Mouse (Mus musculus): ENCODE measurements around the gene Gpr87. TPM values are rescaled to one million over a fixed set of nuclear protein-coding genes. Genes with fewer than 3 reads are reported as not detected.

Gpr87 gene
- polyA plus RNA-seq, 1 experiment = not detected

DNA sequence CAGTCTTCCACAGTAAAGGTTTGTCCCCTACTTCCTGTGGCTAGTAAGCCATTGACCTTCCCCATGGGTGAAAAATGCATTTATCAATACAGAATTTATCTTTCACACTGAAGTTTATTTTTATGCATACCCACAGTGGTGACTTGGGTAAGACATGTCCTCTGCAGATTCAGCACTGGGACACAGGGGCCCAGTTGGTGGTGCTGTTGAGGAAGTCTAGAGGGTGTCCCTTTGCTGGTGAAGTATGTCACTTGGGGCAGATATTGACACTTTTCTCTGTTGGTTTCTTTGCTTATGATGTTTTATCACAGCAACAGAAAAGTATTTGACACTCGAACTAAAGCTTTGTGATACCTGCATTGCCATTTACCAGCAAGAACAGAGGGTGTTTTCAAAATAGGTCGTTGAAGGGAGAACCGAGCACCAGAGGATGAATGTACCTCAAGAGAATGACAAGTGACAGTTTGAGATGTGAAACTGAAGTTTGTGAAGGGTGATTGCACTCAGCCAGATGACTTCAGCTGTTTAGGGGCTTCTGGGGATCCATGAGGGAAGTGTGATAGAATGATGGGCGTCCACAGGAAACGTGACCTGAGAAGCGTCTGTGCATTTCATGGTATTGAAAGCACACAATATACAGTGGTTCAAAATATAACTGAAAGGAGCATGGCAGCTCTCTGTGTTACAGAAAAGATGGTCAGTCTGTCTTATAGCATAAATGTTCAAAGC, 20.3 kb downstream of the Gpr87 start:
- Histone ChIP-seq H3K36me3 (ENCODE audit: control insufficient read depth, insufficient read depth) (no peaks in the 10 kb centered on the region), H3K4me3 (ENCODE audit: insufficient read depth, poor library complexity, severe bottlenecking) (no peak overlapping the region), H3ac (ENCODE audit: control insufficient read depth, insufficient read length, low read depth) (no peak overlapping the region), H3K27me3 (ENCODE audit: control insufficient read depth, insufficient read depth, insufficient read length) (no peaks in the 10 kb centered on the region), H3K79me3 (ENCODE audit: low read depth) (no peaks in the 10 kb centered on the region), H3K79me2 (ENCODE audit: control insufficient read depth, insufficient read depth) (no peaks in the 10 kb centered on the region)
- TF ChIP-seq CEBPB (IDR thresholded peaks at IDR 0.05; ENCODE audit: low read depth) = no peak
- no peak for TF ChIP-seq MYOG (IDR thresholded peaks at IDR 0.05; ENCODE audit: control insufficient read depth, extremely low read depth, insufficient read length)
- no peak for TF ChIP-seq MAX (IDR thresholded peaks at IDR 0.05)
- no peak for TF ChIP-seq CTCF (IDR thresholded peaks at IDR 0.05; ENCODE audit: control insufficient read depth, insufficient read depth, insufficient read length)
- no peak for TF ChIP-seq USF1 (IDR thresholded peaks at IDR 0.05; ENCODE audit: low read depth)
- no peak for TF ChIP-seq MYOD1 (IDR thresholded peaks at IDR 0.05; ENCODE audit: control insufficient read depth, insufficient read length, low read depth)
- TF ChIP-seq FOSL1 (IDR thresholded peaks at IDR 0.05; ENCODE audit: insufficient read depth, low read length, poor library complexity, severe bottlenecking) = no peak

DNA sequence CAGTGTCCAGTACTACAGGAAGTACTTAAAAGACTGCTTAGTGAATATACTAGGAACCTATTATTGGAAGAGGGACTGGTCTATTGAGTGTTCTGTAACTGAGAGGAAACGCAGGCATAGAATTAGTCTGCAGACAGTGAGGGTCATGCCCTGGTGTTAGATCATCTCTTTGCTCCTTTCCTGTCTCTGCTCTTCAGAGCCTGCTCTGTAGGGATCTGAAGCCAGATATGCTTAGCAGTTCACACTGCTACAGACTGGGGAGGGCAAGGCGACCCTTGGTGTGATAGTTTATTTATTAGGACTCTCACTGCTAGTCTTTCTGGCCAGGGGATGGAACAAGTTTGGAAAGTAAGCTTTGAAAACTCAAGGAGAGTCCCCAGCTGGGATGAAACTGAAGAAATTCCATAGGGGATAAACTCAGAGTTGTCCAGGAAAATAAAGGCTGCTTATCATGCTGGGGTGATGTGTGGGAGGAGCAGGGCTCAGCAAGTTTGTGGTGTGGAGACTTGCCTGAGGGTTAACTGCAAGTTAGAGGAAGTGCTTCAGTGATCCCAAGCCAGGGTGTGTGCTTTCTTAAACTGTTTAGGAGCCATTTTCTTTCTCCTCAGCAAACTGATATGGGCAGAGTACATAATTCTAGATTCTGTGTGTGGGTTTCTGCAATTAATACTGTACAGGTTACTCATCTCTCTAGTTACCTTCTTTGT, 24.8 kb downstream of the Gpr87 start:
- H3K79me3 ChIP-seq (ENCODE audit: low read depth) = no peaks in the 10 kb centered on the region
- H3ac ChIP-seq (ENCODE audit: control insufficient read depth, insufficient read length, low read depth) = no peak overlapping the region
- H3K79me2 ChIP-seq (ENCODE audit: control insufficient read depth, insufficient read depth) = no peaks in the 10 kb centered on the region
- no peaks in the 10 kb centered on the region for H3K27me3 ChIP-seq (ENCODE audit: control insufficient read depth, insufficient read depth, insufficient read length)
- H3K4me3 ChIP-seq (ENCODE audit: insufficient read depth, poor library complexity, severe bottlenecking) = no peak overlapping the region
- TF ChIP-seq USF1 (IDR thresholded peaks at IDR 0.05; ENCODE audit: low read depth) = no peak
- TF ChIP-seq MAX (IDR thresholded peaks at IDR 0.05) = no peak
- H3K36me3 ChIP-seq (ENCODE audit: control insufficient read depth, insufficient read depth) = no peaks in the 10 kb centered on the region

DNA sequence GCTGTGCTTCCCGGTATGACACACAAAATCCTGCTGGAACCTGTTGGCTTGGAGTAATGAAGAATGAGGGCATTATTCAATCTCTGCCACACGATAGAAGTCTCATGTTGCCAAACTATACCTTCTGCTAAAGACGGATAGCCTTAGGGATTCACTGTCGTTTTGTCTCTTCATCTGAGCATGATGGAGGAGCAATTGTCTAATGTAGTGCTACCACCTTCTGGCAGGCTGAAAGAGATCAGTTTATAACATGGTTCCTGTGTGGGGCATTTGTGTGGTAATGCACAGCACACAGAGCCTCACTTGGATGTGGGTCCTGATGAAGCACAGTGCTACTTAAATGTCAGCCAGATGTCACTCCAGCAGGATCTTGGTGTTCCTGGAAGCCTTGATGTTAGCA, 25.7 kb downstream of the Gpr87 start:
- Histone ChIP-seq H3K27me3 (ENCODE audit: control insufficient read depth, insufficient read depth, insufficient read length) (no peaks in the 10 kb centered on the region), H3K36me3 (ENCODE audit: control insufficient read depth, insufficient read depth) (no peaks in the 10 kb centered on the region), H3ac (ENCODE audit: control insufficient read depth, insufficient read length, low read depth) (no peak overlapping the region), H3K79me3 (ENCODE audit: low read depth) (no peaks in the 10 kb centered on the region), H3K4me3 (ENCODE audit: insufficient read depth, poor library complexity, severe bottlenecking) (no peak overlapping the region), H3K79me2 (ENCODE audit: control insufficient read depth, insufficient read depth) (no peaks in the 10 kb centered on the region)
- TF ChIP-seq CTCF (IDR thresholded peaks at IDR 0.05; ENCODE audit: control insufficient read depth, insufficient read depth, insufficient read length) (no peak), FOSL1 (IDR thresholded peaks at IDR 0.05; ENCODE audit: insufficient read depth, low read length, poor library complexity, severe bottlenecking) (no peak), MYOD1 (IDR thresholded peaks at IDR 0.05; ENCODE audit: control insufficient read depth, insufficient read length, low read depth) (no peak), MAX (IDR thresholded peaks at IDR 0.05) (no peak), MYOG (IDR thresholded peaks at IDR 0.05; ENCODE audit: control insufficient read depth, extremely low read depth, insufficient read length) (no peak), USF1 (IDR thresholded peaks at IDR 0.05; ENCODE audit: low read depth) (no peak), CEBPB (IDR thresholded peaks at IDR 0.05; ENCODE audit: low read depth) (no peak)

GRCm38 (mm10) chr3:59168476-59168875, 26.4 kb downstream of the Gpr87 start:
- TF ChIP-seq MYOG (IDR thresholded peaks at IDR 0.05; ENCODE audit: control insufficient read depth, extremely low read depth, insufficient read length) (no peak), FOSL1 (IDR thresholded peaks at IDR 0.05; ENCODE audit: insufficient read depth, low read length, poor library complexity, severe bottlenecking) (no peak)
- no peaks in the 10 kb centered on the region for H3K79me2 ChIP-seq (ENCODE audit: control insufficient read depth, insufficient read depth)
- H3K79me3 ChIP-seq (ENCODE audit: low read depth) = no peaks in the 10 kb centered on the region
- H3ac ChIP-seq (ENCODE audit: control insufficient read depth, insufficient read length, low read depth) = no peak overlapping the region
- H3K36me3 ChIP-seq (ENCODE audit: control insufficient read depth, insufficient read depth) = no peaks in the 10 kb centered on the region
- H3K4me3 ChIP-seq (ENCODE audit: insufficient read depth, poor library complexity, severe bottlenecking) = no peak overlapping the region
- no peaks in the 10 kb centered on the region for H3K27me3 ChIP-seq (ENCODE audit: control insufficient read depth, insufficient read depth, insufficient read length)

- Histone ChIP-seq H3K79me3 (ENCODE audit: low read depth) (no peaks in the 10 kb centered on the region), H3K4me3 (ENCODE audit: insufficient read depth, poor library complexity, severe bottlenecking) (no peak overlapping the region), H3ac (ENCODE audit: control insufficient read depth, insufficient read length, low read depth) (no peak overlapping the region), H3K27me3 (ENCODE audit: control insufficient read depth, insufficient read depth, insufficient read length) (no peaks in the 10 kb centered on the region), H3K79me2 (ENCODE audit: control insufficient read depth, insufficient read depth) (no peaks in the 10 kb centered on the region), H3K36me3 (ENCODE audit: control insufficient read depth, insufficient read depth) (no peaks in the 10 kb centered on the region)
- TF ChIP-seq CEBPB (IDR thresholded peaks at IDR 0.05; ENCODE audit: low read depth) = no peak
- TF ChIP-seq MYOG (IDR thresholded peaks at IDR 0.05; ENCODE audit: control insufficient read depth, extremely low read depth, insufficient read length) = no peak
- TF ChIP-seq MYOD1 (IDR thresholded peaks at IDR 0.05; ENCODE audit: control insufficient read depth, insufficient read length, low read depth) = no peak
- TF ChIP-seq USF1 (IDR thresholded peaks at IDR 0.05; ENCODE audit: low read depth) = no peak
Observed at GRCm38 (mm10) chr3:59167417-59168054, 27.4 kb downstream of the Gpr87 start.

GRCm38 (mm10) chr3:59160465-59160864, 34.4 kb downstream of the Gpr87 start:
- no peak for TF ChIP-seq CTCF (IDR thresholded peaks at IDR 0.05; ENCODE audit: control insufficient read depth, insufficient read depth, insufficient read length)
- no peak for TF ChIP-seq MAX (IDR thresholded peaks at IDR 0.05)
- TF ChIP-seq MYOD1 (IDR thresholded peaks at IDR 0.05; ENCODE audit: control insufficient read depth, insufficient read length, low read depth) = no peak
- no peak for TF ChIP-seq CEBPB (IDR thresholded peaks at IDR 0.05; ENCODE audit: low read depth)
- TF ChIP-seq USF1 (IDR thresholded peaks at IDR 0.05; ENCODE audit: low read depth) = no peak
- TF ChIP-seq MYOG (IDR thresholded peaks at IDR 0.05; ENCODE audit: control insufficient read depth, extremely low read depth, insufficient read length) = no peak
- TF ChIP-seq FOSL1 (IDR thresholded peaks at IDR 0.05; ENCODE audit: insufficient read depth, low read length, poor library complexity, severe bottlenecking) = no peak

More at GRCm38 (mm10) chr3:59160465-59160864, 34.4 kb downstream of the Gpr87 start:
- Histone ChIP-seq H3K4me3 (ENCODE audit: insufficient read depth, poor library complexity, severe bottlenecking) (no peak overlapping the region), H3K79me2 (ENCODE audit: control insufficient read depth, insufficient read depth) (no peaks in the 10 kb centered on the region), H3ac (ENCODE audit: control insufficient read depth, insufficient read length, low read depth) (no peak overlapping the region), H3K27me3 (ENCODE audit: control insufficient read depth, insufficient read depth, insufficient read length) (no peaks in the 10 kb centered on the region), H3K79me3 (ENCODE audit: low read depth) (no peaks in the 10 kb centered on the region), H3K36me3 (ENCODE audit: control insufficient read depth, insufficient read depth) (no peaks in the 10 kb centered on the region)

Data from C2C12 (cell line).